Mouse (Mus musculus): ENCODE measurements around the gene Ablim2.

- no peak for TF ChIP-seq CTCF (IDR thresholded peaks at IDR 0.05; ENCODE audit: low read depth)
- no peak for TF ChIP-seq EP300 (IDR thresholded peaks at IDR 0.05; ENCODE audit: low read depth)
Observed at GRCm38 (mm10) chr5:35805209-35805608, 47.5 kb downstream of the Ablim2 start.
